ENCODE assay signal across 14 mouse cellular contexts in the genomic region with DNA sequence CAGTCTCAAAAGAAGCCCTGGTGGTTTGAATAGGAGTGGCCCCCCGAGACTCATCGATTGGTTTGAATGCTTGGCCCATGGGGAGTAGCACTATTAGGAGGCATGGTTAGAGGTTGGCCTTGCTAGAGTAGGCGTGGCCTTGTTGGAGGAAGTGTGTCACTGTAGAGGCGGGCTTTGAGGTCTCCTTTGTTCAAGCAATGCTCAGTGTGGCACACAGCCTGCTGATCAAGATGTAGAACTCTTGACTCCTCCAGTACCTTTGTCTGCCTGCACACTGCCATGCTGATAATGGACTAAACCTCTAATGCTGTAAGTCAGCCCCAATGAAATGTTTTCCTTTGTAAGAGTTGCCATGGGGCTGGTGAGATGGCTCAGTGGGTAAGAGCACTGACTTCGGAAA. TPM values are rescaled to one million over a fixed set of nuclear protein-coding genes. Genes with fewer than 3 reads are reported as not detected.
DNase-seq lines count a peak whose midpoint lies in the region; ATAC-seq lines count a peak whose summit lies in the region.
"Had no signal": no experiment of that assay in that cellular context is flagged by ENCODE, and none has a peak within 500 bp of the region (broad histone marks: within the 10 kb centered on the region; RNA-seq: fewer than 3 reads in every experiment).

No protein-coding gene starts in this region.

- intact Hi-C loops in left cerebral cortex, postnatal 4 days (cut with DNase I): loop anchor here (5.0 kb wide), 1 partner anchor 275 kb away; no protein-coding TSS in a partner anchor

- H3K4me1 ChIP-seq in hindbrain, embryonic 12.5 days: peaks cover 5% of the 10 kb centered on the region; the same call in 1 of the 2 replicates
- H3K4me1 ChIP-seq in hindbrain, embryonic 16.5 days (ENCODE audit: control insufficient read depth, insufficient read depth, low read depth, low read length): peaks cover under 1% of the 10 kb centered on the region; the same call in 1 of the 2 replicates

- 78% methylated on average over 5 of the region's 5 CpGs for WGBS in hindbrain, embryonic 12.5 days
- 69% methylated on average over 5 of the region's 5 CpGs for WGBS in hindbrain, embryonic 16.5 days

- no peak overlapping the region for H3K4me2 ChIP-seq in hindbrain, embryonic 12.5 days (replicated peaks)
- H3K4me2 ChIP-seq in hindbrain, embryonic 16.5 days (ENCODE audit: low read length): no peak overlapping the region
- H3K4me2 ChIP-seq: neural tube, embryonic 12.5 days had no signal

- no peaks in the 10 kb centered on the region for H3K9me3 ChIP-seq in hindbrain, embryonic 12.5 days (replicated peaks)
- H3K9me3 ChIP-seq in hindbrain, embryonic 16.5 days (ENCODE audit: control insufficient read depth, low read length): no peaks in the 10 kb centered on the region
- H3K9me3 ChIP-seq: neural tube, embryonic 12.5 days had no signal

- no peak overlapping the region for H3K9ac ChIP-seq in hindbrain, embryonic 12.5 days
- no peak overlapping the region for H3K9ac ChIP-seq in hindbrain, embryonic 16.5 days (ENCODE audit: low read depth, low read length)
- H3K9ac ChIP-seq: neural tube, embryonic 12.5 days had no signal

- DNase-seq in 416B (ENCODE audit: low read depth) (peak; percentile 77), liver (peak; percentile 57)
- DNase-seq in Muller cell, postnatal 12 days (ENCODE audit: inconsistent ontology term): peak; percentile 26
- no peak for DNase-seq in cerebellum, postnatal 25 days
- DNase-seq in left cerebral cortex, postnatal 4 days: no peak
- DNase-seq in kidney, adult 11 months: no peak
- DNase-seq: cerebellum, postnatal 10 days; heart, postnatal 14 days; kidney, postnatal 4 days; lung, adult 2 months; thymus, postnatal 25 days had no signal

- no peak overlapping the region for H3K4me3 ChIP-seq in hindbrain, embryonic 12.5 days
- no peak overlapping the region for H3K4me3 ChIP-seq in hindbrain, embryonic 16.5 days (ENCODE audit: low read length)
- H3K4me3 ChIP-seq: neural tube, embryonic 12.5 days had no signal

- ATAC-seq in hindbrain, embryonic 12.5 days (ENCODE audit: low FRiP score): peak; percentile 33; the same call in 1 of the 2 replicates
- ATAC-seq in hindbrain, embryonic 16.5 days: no peak

- H3K27ac ChIP-seq in hindbrain, embryonic 12.5 days: no peak overlapping the region
- H3K27ac ChIP-seq in hindbrain, embryonic 16.5 days (ENCODE audit: low read depth, low read length): no peak overlapping the region
- H3K27ac ChIP-seq: neural tube, embryonic 12.5 days had no signal

- no peaks in the 10 kb centered on the region for H3K27me3 ChIP-seq in hindbrain, embryonic 12.5 days
- no peaks in the 10 kb centered on the region for H3K27me3 ChIP-seq in hindbrain, embryonic 16.5 days (replicated peaks; ENCODE audit: control insufficient read depth, insufficient read depth, low read length)
- H3K27me3 ChIP-seq: neural tube, embryonic 12.5 days had no signal

- H3K36me3 ChIP-seq in hindbrain, embryonic 12.5 days: peaks cover 26% of the 10 kb centered on the region
- peaks cover 7% of the 10 kb centered on the region; the same call in 1 of the 2 replicates for H3K36me3 ChIP-seq in hindbrain, embryonic 16.5 days (ENCODE audit: control insufficient read depth, insufficient read depth, low read length)

RNA-seq across cellular contexts. Expression of a gene that starts 9.1 kb away (rescaled TPM):
- polyA plus RNA-seq in hindbrain, embryonic 12.5 days (2016; fragmentation: Nextera tagmentation; extraction: Ambion mirVana): 32.1 and 36.1 TPM in 2 replicates
- 37.7 and 39.4 TPM in 2 replicates for polyA plus RNA-seq in hindbrain, embryonic 16.5 days (2015; fragmentation: Nextera tagmentation; extraction: Ambion mirVana)
- 10 to 100 TPM; 23.2 to 25.3 TPM for total RNA-seq in left cerebral cortex, postnatal 4 days (2021)

RNA-seq across cellular contexts. Expression of a gene that starts 42.2 kb away (rescaled TPM):
- 386 and 391 TPM in 2 replicates for polyA plus RNA-seq in hindbrain, embryonic 12.5 days (2016; fragmentation: Nextera tagmentation; extraction: Ambion mirVana)
- polyA plus RNA-seq in hindbrain, embryonic 16.5 days (2015; fragmentation: Nextera tagmentation; extraction: Ambion mirVana): 553 and 621 TPM in 2 replicates
- 100 to 1,000 TPM; 494 to 504 TPM for total RNA-seq in left cerebral cortex, postnatal 4 days (2021)

Comparison
In these comparisons a context has a peak if more than half of its experiments do, and no peak if none do; other contexts are left out.
1. DNase-seq: peak in 416B (single experiment), Muller cell, postnatal 12 days (single experiment) and liver (single experiment); none in cerebellum, postnatal 25 days (0 of 2), left cerebral cortex, postnatal 4 days (single experiment) and kidney, adult 11 months (single experiment).